Mouse (Mus musculus) megakaryocyte-erythroid progenitor cell, adult 5-6 weeks (primary cell): ENCODE measurements around the gene Nxpe3. TPM values are rescaled to one million over a fixed set of nuclear protein-coding genes. Genes with fewer than 3 reads are reported as not detected.

Experiments
- ATAC-seq: replicated peaks from 2 replicates; pipeline ENCODE4 v1.8.0; 2016; ENCODE audit warnings: mild to moderate bottlenecking, inconsistent platforms; ENCODE audit not compliant: severe bottlenecking, poor library complexity, low FRiP score, low TSS enrichment
- total RNA-seq, 2 experiments: library from RNA; stranded (forward) in 1 of 2; stranded (reverse) in 1 of 2; fragments of 200-1000, 215-1000 nt in 1 of 2; fragments of >200 nt in 1 of 2; fragmentation: Nextera tagmentation in 1 of 2; gene quantifications; 2 replicates each; pipeline ENCODE4 v1.2.3; 2014 to 2017

The Nxpe3 gene
- total RNA-seq (2014; fragmentation: Nextera tagmentation): 4.5 and 5.4 TPM in 2 replicates
- total RNA-seq (2017): 6.1 and 7.2 TPM in 2 replicates

GRCm38 (mm10) chr16:55894893-55895650 is at the start of gene Nxpe3:
TSS of gene Nxpe3 (minus strand) at chr16:55895285.
- ATAC-seq: peak; percentile 81

- no peak for ATAC-seq
These were observed 45.7 kb upstream of the Nxpe3 start for GRCm38 (mm10) chr16:55940781-55941180.

- ATAC-seq: no peak
These were observed 44.6 kb upstream of the Nxpe3 start for GRCm38 (mm10) chr16:55939703-55940102.

GRCm38 (mm10) chr16:55938761-55939160 is 43.7 kb upstream of the Nxpe3 start:
- ATAC-seq: no peak

- ATAC-seq: peak; percentile 98
These were observed 39.5 kb upstream of the Nxpe3 start, which contains the start of gene Cep97 for GRCm38 (mm10) chr16:55934453-55935037. TSS of gene Cep97 (minus strand) at chr16:55934855.

- ATAC-seq: peak; percentile 54
These were observed 38.7 kb upstream of the Nxpe3 start for GRCm38 (mm10) chr16:55933681-55934343.

- ATAC-seq: no peak
These were observed 28.9 kb upstream of the Nxpe3 start for GRCm38 (mm10) chr16:55924010-55924409.

GRCm38 (mm10) chr16:55922079-55922478 is 27.0 kb upstream of the Nxpe3 start:
- no peak for ATAC-seq

- ATAC-seq: no peak
These were observed 19.6 kb upstream of the Nxpe3 start for GRCm38 (mm10) chr16:55914716-55915115.

- ATAC-seq: no peak
These were observed 15.2 kb upstream of the Nxpe3 start for GRCm38 (mm10) chr16:55910208-55910793.

- ATAC-seq: 0 out of 2 replicates have a peak, but pooled peaks have one; percentile 22
These were observed 12.0 kb upstream of the Nxpe3 start for GRCm38 (mm10) chr16:55906928-55907679.

- no peak for ATAC-seq
These were observed 10.3 kb upstream of the Nxpe3 start for GRCm38 (mm10) chr16:55905370-55905769.

GRCm38 (mm10) chr16:55901839-55902756 is 7.0 kb upstream of the Nxpe3 start:
- no peak for ATAC-seq

GRCm38 (mm10) chr16:55898385-55899002 is 3.4 kb upstream of the Nxpe3 start:
- no peak for ATAC-seq

GRCm38 (mm10) chr16:55895651-55896095 is 588 bp upstream of the Nxpe3 start:
- ATAC-seq: peak; percentile 31

GRCm38 (mm10) chr16:55894536-55894892 is 571 bp downstream of the Nxpe3 start:
- ATAC-seq: peak; percentile 23

- peak; percentile 32; the same call in 1 of the 2 replicates for ATAC-seq
These were observed 1.5 kb downstream of the Nxpe3 start for GRCm38 (mm10) chr16:55893410-55894107.
